Mouse (Mus musculus) lung, postnatal 0 days (tissue): ENCODE data around the gene Ltbp1. TPM values are rescaled to one million over a fixed set of nuclear protein-coding genes. Genes with fewer than 3 reads are reported as not detected.

Source experiments
- ATAC-seq: fragments of 200-750 bp; cut with Nextera tagmentation; 2 replicates; pipeline ENCODE4 v1.8.0; 2017; ENCODE audit warnings: moderate library complexity
- DNase-seq: peaks from one replicate; pipeline ENCODE4 v3.0.0-alpha.2; 2016; ENCODE audit warnings: low spot score
- H3K27ac ChIP-seq: fragments of 300-500 bp; sonication (generic); 2 replicates; pipeline ENCODE4 v1.5.1; 2014; ENCODE audit warnings: antibody characterized with exemption, mild to moderate bottlenecking, low read length, mixed read lengths
- H3K27me3 ChIP-seq: fragments of 300-500 bp; sonication (generic); replicated peaks from 2 replicates; pipeline ENCODE4 v1.6.1; 2014; ENCODE audit warnings: low read length, mixed read lengths; ENCODE audit not compliant: insufficient read depth
- H3K36me3 ChIP-seq: fragments of 300-500 bp; sonication (generic); 2 replicates; pipeline ENCODE4 v1.6.1; 2014; ENCODE audit warnings: low read length, mixed read lengths; ENCODE audit not compliant: insufficient read depth
- H3K4me1 ChIP-seq: fragments of 300-500 bp; sonication (generic); 2 replicates; pipeline ENCODE4 v1.6.1; 2014; ENCODE audit warnings: antibody characterized with exemption, low read depth, low read length, mixed read lengths; ENCODE audit not compliant: insufficient read depth
- H3K4me2 ChIP-seq: fragments of 300-500 bp; sonication (generic); replicated peaks from 2 replicates; pipeline ENCODE4 v1.6.1; 2014; ENCODE audit warnings: low read depth, mild to moderate bottlenecking, low read length, moderate library complexity, mixed read lengths
- H3K4me3 ChIP-seq: fragments of 300-500 bp; sonication (generic); 2 replicates; pipeline ENCODE4 v1.5.1; 2014; ENCODE audit warnings: low read depth, low read length
- H3K9ac ChIP-seq: fragments of 300-500 bp; sonication (generic); replicated peaks from 2 replicates; pipeline ENCODE4 v1.6.1; 2014; ENCODE audit warnings: low read depth, mild to moderate bottlenecking
- H3K9me3 ChIP-seq: fragments of 300-500 bp; sonication (generic); 2 replicates; pipeline ENCODE4 v1.6.1; 2016; ENCODE audit warnings: low read length, mixed read lengths
- CTCF ChIP-seq: IDR thresholded peaks from 2 replicates; pipeline ENCODE4 v1.5.1; 2016; ENCODE audit warnings: antibody characterized with exemption, mild to moderate bottlenecking
- EP300 ChIP-seq: IDR thresholded peaks from 2 replicates; pipeline ENCODE4 v1.6.1; 2016; ENCODE audit warnings: antibody characterized with exemption, mild to moderate bottlenecking, control low read depth
- WGBS: fragments of 180-500 bp; shearing (Covaris S2); extraction: QIAGEN DNeasy Blood & Tissue Kit; methylation state at CpG from one replicate; pipeline ENCODE4 v1.1.7; 2014; 5-methylcytosine and 5-hydroxymethylcytosine counted together
- polyA plus RNA-seq: library from polyadenylated mRNA; unstranded; fragments of >200 nt; fragmentation: Nextera tagmentation; extraction: Ambion mirVana; gene quantifications from 2 replicates; pipeline ENCODE4 v1.2.1, GENCODE M21; 2015

The Ltbp1 gene
- 24.0 and 27.1 TPM in 2 replicates for polyA plus RNA-seq

GRCm38 (mm10) chr17:75005281-75005684 is at the start of gene Ltbp1:
Gene Ltbp1 (plus strand): TSS chr17:75005568.
- Histone ChIP-seq H3K9ac (peak within 1 kb of the TSS; percentile 54), H3K9me3 (no peaks in the 10 kb centered on the region), H3K27ac (peak within 1 kb of the TSS; percentile 54), H3K4me3 (peak within 1 kb of the TSS; percentile 66), H3K27me3 (no peaks in the 10 kb centered on the region), H3K36me3 (no peaks in the 10 kb centered on the region), H3K4me1 (peaks cover 5% of the 10 kb centered on the region), H3K4me2 (peak within 1 kb of the TSS; percentile 100)
- peak; percentile 69 for DNase-seq
- TF ChIP-seq EP300 (no peak), CTCF (no peak)
- ATAC-seq: peak; percentile 80
- under 1% methylated on average over 24 of the region's 27 CpGs for WGBS

- Histone ChIP-seq H3K27me3 (no peaks in the 10 kb centered on the region), H3K27ac (no peak overlapping the region), H3K9ac (no peak overlapping the region), H3K9me3 (no peaks in the 10 kb centered on the region), H3K4me1 (no peaks in the 10 kb centered on the region), H3K4me3 (no peak overlapping the region), H3K36me3 (no peaks in the 10 kb centered on the region), H3K4me2 (no peak overlapping the region)
- no peak for ATAC-seq
- DNase-seq: no peak
- TF ChIP-seq CTCF (no peak), EP300 (no peak)
- WGBS: 50% methylated on average over 6 of the region's 6 CpGs
These were observed 45.7 kb upstream of the Ltbp1 start for GRCm38 (mm10) chr17:74959481-74960245.

GRCm38 (mm10) chr17:74963222-74963621 is 42.1 kb upstream of the Ltbp1 start:
- Histone ChIP-seq H3K4me1 (no peaks in the 10 kb centered on the region), H3K27me3 (no peaks in the 10 kb centered on the region), H3K4me2 (no peak overlapping the region), H3K27ac (no peak overlapping the region), H3K4me3 (no peak overlapping the region), H3K36me3 (no peaks in the 10 kb centered on the region), H3K9ac (no peak overlapping the region), H3K9me3 (no peaks in the 10 kb centered on the region)
- WGBS: 89% methylated on average over 8 of the region's 8 CpGs
- TF ChIP-seq CTCF: no peak
- no peak for TF ChIP-seq EP300
- ATAC-seq (no peak), DNase-seq (no peak)

- TF ChIP-seq CTCF: peak; percentile 16; the same call in 1 of the 2 replicates
- TF ChIP-seq EP300: no peak
- H3K4me2 ChIP-seq: no peak overlapping the region
- H3K4me1 ChIP-seq: no peaks in the 10 kb centered on the region
- no peak for ATAC-seq
- no peaks in the 10 kb centered on the region for H3K27me3 ChIP-seq
- no peak overlapping the region for H3K4me3 ChIP-seq
- H3K36me3 ChIP-seq: no peaks in the 10 kb centered on the region
- no peak overlapping the region for H3K27ac ChIP-seq
- DNase-seq: no peak
- no peaks in the 10 kb centered on the region for H3K9me3 ChIP-seq
- no peak overlapping the region for H3K9ac ChIP-seq
- WGBS: 88% methylated on average over 3 of the region's 3 CpGs
These were observed 41.5 kb upstream of the Ltbp1 start for GRCm38 (mm10) chr17:74963861-74964260.

GRCm38 (mm10) chr17:74967298-74967848 is 38.0 kb upstream of the Ltbp1 start:
- 81% methylated on average over 7 of the region's 7 CpGs for WGBS
- no peak overlapping the region for H3K27ac ChIP-seq

GRCm38 (mm10) chr17:74968152-74968712 is 37.1 kb upstream of the Ltbp1 start:
- Histone ChIP-seq H3K9me3 (no peaks in the 10 kb centered on the region), H3K9ac (no peak overlapping the region), H3K4me2 (no peak overlapping the region), H3K4me3 (no peak overlapping the region), H3K36me3 (no peaks in the 10 kb centered on the region), H3K27me3 (no peaks in the 10 kb centered on the region), H3K27ac (no peak overlapping the region), H3K4me1 (no peaks in the 10 kb centered on the region)
- no peak for ATAC-seq
- 65% methylated on average over 9 of the region's 9 CpGs for WGBS
- no peak for DNase-seq
- TF ChIP-seq EP300 (no peak), CTCF (no peak)

More at GRCm38 (mm10) chr17:74967298-74967848, 38.0 kb upstream of the Ltbp1 start:
- no peak overlapping the region for H3K4me3 ChIP-seq
- no peak for ATAC-seq
- TF ChIP-seq CTCF: no peak
- no peak for TF ChIP-seq EP300
- no peaks in the 10 kb centered on the region for H3K4me1 ChIP-seq
- H3K36me3 ChIP-seq: no peaks in the 10 kb centered on the region
- H3K9me3 ChIP-seq: no peaks in the 10 kb centered on the region
- H3K27me3 ChIP-seq: no peaks in the 10 kb centered on the region
- no peak overlapping the region for H3K9ac ChIP-seq
- no peak for DNase-seq
- H3K4me2 ChIP-seq: no peak overlapping the region
